Mouse (Mus musculus) heart, embryonic 15.5 days (tissue): ENCODE results near the gene Pik3r5. TPM values are rescaled to one million over a fixed set of nuclear protein-coding genes. Genes with fewer than 3 reads are reported as not detected.
A peak's percentile ranks its signal among the peaks of the same experiment; 100 is the strongest.

Experiments
- ATAC-seq: fragments of 200-750 bp; cut with Nextera tagmentation; replicated peaks from 2 replicates; pipeline ENCODE4 v1.8.0; 2017; ENCODE audit warnings: low read depth, moderate TSS enrichment; ENCODE audit not compliant: insufficient number of reproducible peaks, insufficient read depth, low FRiP score
- H3K27ac ChIP-seq: fragments of 300-500 bp; sonication (generic); 2 replicates; pipeline ENCODE4 v1.5.1; 2015; ENCODE audit warnings: mild to moderate bottlenecking, inconsistent platforms
- H3K27me3 ChIP-seq: fragments of 300-500 bp; sonication (generic); 2 replicates; pipeline ENCODE4 v1.6.1; 2015; ENCODE audit warnings: inconsistent platforms
- H3K36me3 ChIP-seq: fragments of 300-500 bp; sonication (generic); 2 replicates; pipeline ENCODE4 v1.6.1; 2015; ENCODE audit warnings: mild to moderate bottlenecking, inconsistent platforms
- H3K4me1 ChIP-seq: fragments of 300-500 bp; sonication (generic); replicated peaks from 2 replicates; pipeline ENCODE4 v1.6.1; 2015; ENCODE audit warnings: inconsistent platforms
- H3K4me2 ChIP-seq: fragments of 300-500 bp; sonication (generic); 2 replicates; pipeline ENCODE4 v1.6.1; 2015; ENCODE audit warnings: inconsistent platforms, mild to moderate bottlenecking, moderate library complexity
- H3K4me3 ChIP-seq: fragments of 300-500 bp; sonication (generic); 2 replicates; pipeline ENCODE4 v1.5.1; 2015; ENCODE audit warnings: mild to moderate bottlenecking, inconsistent platforms
- H3K9ac ChIP-seq: fragments of 300-500 bp; sonication (generic); 2 replicates; pipeline ENCODE4 v1.6.1; 2015; ENCODE audit warnings: mild to moderate bottlenecking, inconsistent platforms
- H3K9me3 ChIP-seq: fragments of 300-500 bp; sonication (generic); replicated peaks from 2 replicates; pipeline ENCODE4 v1.6.1; 2016; ENCODE audit warnings: inconsistent platforms
- WGBS: fragments of 180-500 bp; shearing (Covaris S2); methylation state at CpG from one replicate; pipeline ENCODE4 v1.1.7; 2015; ENCODE audit warnings: mixed read lengths; 5-methylcytosine and 5-hydroxymethylcytosine counted together
- polyA plus RNA-seq: library from polyadenylated mRNA; unstranded; fragments of >200 nt; fragmentation: Nextera tagmentation; extraction: Ambion mirVana; gene quantifications from 2 replicates; pipeline ENCODE4 v1.2.1, GENCODE M21; 2015

The Pik3r5 gene
- polyA plus RNA-seq, 1 experiment from 2014 or later = 0.68 TPM

GRCm38 (mm10) chr11:68472162-68472849, 40.4 kb downstream of the Pik3r5 start:
- no peaks in the 10 kb centered on the region for H3K36me3 ChIP-seq
- H3K27me3 ChIP-seq = peaks cover 9% of the 10 kb centered on the region; the same call in 1 of the 2 replicates
- H3K4me2 ChIP-seq = no peak overlapping the region
- no peak overlapping the region for H3K27ac ChIP-seq
- no peak for ATAC-seq
- H3K9me3 ChIP-seq = no peaks in the 10 kb centered on the region
- WGBS = 72% methylated on average over 5 of the region's 5 CpGs
- H3K4me3 ChIP-seq = no peak overlapping the region
- peaks cover 1% of the 10 kb centered on the region for H3K4me1 ChIP-seq
- H3K9ac ChIP-seq = no peak overlapping the region

DNA sequence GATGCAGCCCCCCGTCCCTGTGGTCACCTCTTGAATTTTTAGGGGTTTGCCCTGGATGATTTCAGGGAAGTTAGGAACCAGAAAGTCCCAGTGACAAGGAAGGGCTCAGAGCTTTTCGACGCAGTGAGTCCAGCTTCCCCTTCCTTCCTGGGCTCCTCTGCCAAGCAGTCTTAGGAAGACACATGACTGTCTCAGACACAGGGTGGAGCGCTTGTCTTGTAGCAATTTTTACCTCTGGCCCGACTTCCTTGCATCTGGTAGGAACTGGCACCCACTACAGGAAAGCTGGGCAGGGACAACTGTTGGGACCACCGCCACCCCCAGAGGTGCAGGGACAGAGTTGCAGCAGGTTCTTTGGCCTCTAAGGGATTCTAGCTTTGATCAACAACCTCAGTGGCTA, 42.7 kb downstream of the Pik3r5 start:
- ATAC-seq = no peak

GRCm38 (mm10) chr11:68475676-68476075, 43.8 kb downstream of the Pik3r5 start:
- Histone ChIP-seq H3K27me3 (peaks cover 9% of the 10 kb centered on the region; the same call in 1 of the 2 replicates), H3K4me3 (no peak overlapping the region), H3K36me3 (no peaks in the 10 kb centered on the region), H3K4me1 (peaks cover 19% of the 10 kb centered on the region), H3K9me3 (no peaks in the 10 kb centered on the region), H3K27ac (no peak overlapping the region), H3K4me2 (no peak overlapping the region), H3K9ac (no peak overlapping the region)
- no peak for ATAC-seq
- 76% methylated on average over 7 of the region's 7 CpGs for WGBS

More for the DNA sequence above, 42.7 kb downstream of the Pik3r5 start:
- no peak overlapping the region for H3K4me3 ChIP-seq
- H3K4me2 ChIP-seq = no peak overlapping the region
- no peaks in the 10 kb centered on the region for H3K9me3 ChIP-seq
- H3K36me3 ChIP-seq = no peaks in the 10 kb centered on the region
- H3K27me3 ChIP-seq = peaks cover 9% of the 10 kb centered on the region; the same call in 1 of the 2 replicates
- WGBS = 71% methylated on average over 6 of the region's 6 CpGs
- no peak overlapping the region for H3K9ac ChIP-seq
- H3K4me1 ChIP-seq = peaks cover 19% of the 10 kb centered on the region
- H3K27ac ChIP-seq = no peak overlapping the region

DNA sequence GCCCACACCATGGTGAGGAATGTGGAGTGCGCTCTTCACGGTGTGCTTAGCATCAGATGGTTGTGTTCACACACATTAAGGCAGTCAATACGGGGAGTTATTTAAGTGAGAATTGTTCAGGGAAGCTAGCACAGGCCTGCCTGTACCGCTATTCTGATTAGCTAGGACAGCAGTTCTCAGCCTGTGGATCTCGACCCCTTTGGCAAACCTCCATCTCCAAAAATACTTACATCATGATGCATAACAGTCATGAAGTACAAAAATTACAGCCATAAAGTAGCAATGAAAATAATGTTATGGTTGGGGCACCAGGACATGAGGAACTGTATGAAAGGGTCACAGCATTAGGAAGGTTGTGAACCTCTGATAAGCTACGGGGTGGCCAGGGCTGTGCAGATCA, 45.7 kb downstream of the Pik3r5 start:
- 58% methylated on average over 6 of the region's 6 CpGs for WGBS
- Histone ChIP-seq H3K27ac (peak overlapping the region; percentile 86), H3K9me3 (no peaks in the 10 kb centered on the region), H3K27me3 (peaks cover 9% of the 10 kb centered on the region; the same call in 1 of the 2 replicates), H3K4me2 (no peak overlapping the region), H3K9ac (no peak overlapping the region), H3K4me3 (no peak overlapping the region), H3K4me1 (peaks cover 19% of the 10 kb centered on the region), H3K36me3 (no peaks in the 10 kb centered on the region)
- no peak for ATAC-seq

DNA sequence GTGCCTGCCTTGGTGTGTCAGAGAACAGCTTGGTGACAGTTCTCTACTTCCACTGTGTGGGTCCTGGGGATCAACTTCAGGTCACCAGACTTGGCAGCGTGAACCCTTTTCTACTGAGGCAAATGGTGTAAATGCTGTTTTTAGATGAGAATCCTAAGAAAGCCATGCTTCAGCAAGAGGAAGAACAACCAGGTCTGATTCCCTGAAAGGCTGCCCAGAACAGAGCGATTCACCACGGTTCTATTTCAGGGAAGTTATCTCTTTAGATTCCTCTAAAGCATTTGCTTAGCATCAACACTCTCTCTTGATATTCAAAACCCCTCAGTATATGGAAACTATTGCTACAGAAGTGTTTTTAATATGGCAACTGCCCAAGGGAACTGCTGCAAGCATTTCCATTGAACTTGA, 46.7 kb downstream of the Pik3r5 start:
- no peaks in the 10 kb centered on the region for H3K36me3 ChIP-seq
- WGBS = 29% methylated on average over 3 of the region's 3 CpGs
- 0 out of 2 replicates have a peak overlapping the region, but pooled peaks have one; percentile 4 for H3K4me2 ChIP-seq
- peaks cover 21% of the 10 kb centered on the region for H3K4me1 ChIP-seq
- peaks cover 7% of the 10 kb centered on the region; the same call in 1 of the 2 replicates for H3K27me3 ChIP-seq
- H3K9ac ChIP-seq = no peak overlapping the region
- H3K27ac ChIP-seq = peak overlapping the region; percentile 86
- no peak for ATAC-seq
- no peak overlapping the region for H3K4me3 ChIP-seq
- no peaks in the 10 kb centered on the region for H3K9me3 ChIP-seq

- no peak for ATAC-seq
- no peaks in the 10 kb centered on the region for H3K27me3 ChIP-seq
- no peaks in the 10 kb centered on the region for H3K36me3 ChIP-seq
- no peak overlapping the region for H3K9ac ChIP-seq
- H3K4me1 ChIP-seq = peaks cover 35% of the 10 kb centered on the region
- H3K4me3 ChIP-seq = no peak overlapping the region
- H3K9me3 ChIP-seq = no peaks in the 10 kb centered on the region
- 91% methylated on average over 4 of the region's 4 CpGs for WGBS
- no peak overlapping the region for H3K27ac ChIP-seq
- no peak overlapping the region for H3K4me2 ChIP-seq
Measured at GRCm38 (mm10) chr11:68480660-68481059, 48.7 kb downstream of the Pik3r5 start.

GRCm38 (mm10) chr11:68482001-68482400, 50.1 kb downstream of the Pik3r5 start:
- H3K4me2 ChIP-seq = no peak overlapping the region
- no peak for ATAC-seq
- H3K9me3 ChIP-seq = no peaks in the 10 kb centered on the region
- H3K36me3 ChIP-seq = no peaks in the 10 kb centered on the region
- no peak overlapping the region for H3K27ac ChIP-seq
- no peak overlapping the region for H3K4me3 ChIP-seq
- H3K9ac ChIP-seq = no peak overlapping the region
- no peaks in the 10 kb centered on the region for H3K27me3 ChIP-seq
- H3K4me1 ChIP-seq = peaks cover 37% of the 10 kb centered on the region

- no peak overlapping the region for H3K9ac ChIP-seq
- no peaks in the 10 kb centered on the region for H3K9me3 ChIP-seq
- no peak overlapping the region for H3K4me3 ChIP-seq
- H3K36me3 ChIP-seq = no peaks in the 10 kb centered on the region
- 47% methylated on average over 6 of the region's 6 CpGs for WGBS
- H3K27ac ChIP-seq = no peak overlapping the region
- no peaks in the 10 kb centered on the region for H3K27me3 ChIP-seq
- ATAC-seq = no peak
- H3K4me1 ChIP-seq = peaks cover 30% of the 10 kb centered on the region
- no peak overlapping the region for H3K4me2 ChIP-seq
Measured at GRCm38 (mm10) chr11:68483213-68483612, 51.3 kb downstream of the Pik3r5 start.

GRCm38 (mm10) chr11:68484431-68484830, 52.5 kb downstream of the Pik3r5 start:
- H3K9me3 ChIP-seq = no peaks in the 10 kb centered on the region
- peak overlapping the region; percentile 23 for H3K27ac ChIP-seq
- no peaks in the 10 kb centered on the region for H3K36me3 ChIP-seq
- peaks cover 23% of the 10 kb centered on the region for H3K4me1 ChIP-seq
- no peaks in the 10 kb centered on the region for H3K27me3 ChIP-seq
- H3K4me2 ChIP-seq = no peak overlapping the region
- ATAC-seq = no peak
- H3K9ac ChIP-seq = no peak overlapping the region
- 68% methylated on average over 3 of the region's 3 CpGs for WGBS
- no peak overlapping the region for H3K4me3 ChIP-seq

GRCm38 (mm10) chr11:68485206-68485942, 53.5 kb downstream of the Pik3r5 start:
- H3K36me3 ChIP-seq = no peaks in the 10 kb centered on the region
- H3K9me3 ChIP-seq = no peaks in the 10 kb centered on the region
- H3K4me3 ChIP-seq = no peak overlapping the region
- H3K4me1 ChIP-seq = peaks cover 23% of the 10 kb centered on the region
- no peak overlapping the region for H3K4me2 ChIP-seq
- no peaks in the 10 kb centered on the region for H3K27me3 ChIP-seq
- 0 out of 2 replicates have a peak, but pooled peaks have one; percentile 35 for ATAC-seq
- no peak overlapping the region for H3K27ac ChIP-seq
- WGBS = 29% methylated on average over 8 of the region's 8 CpGs
- H3K9ac ChIP-seq = no peak overlapping the region

GRCm38 (mm10) chr11:68486093-68486492, 54.2 kb downstream of the Pik3r5 start:
- Histone ChIP-seq H3K9ac (no peak overlapping the region), H3K4me3 (no peak overlapping the region), H3K4me1 (peaks cover 23% of the 10 kb centered on the region), H3K4me2 (no peak overlapping the region), H3K27me3 (no peaks in the 10 kb centered on the region), H3K36me3 (no peaks in the 10 kb centered on the region), H3K9me3 (no peaks in the 10 kb centered on the region), H3K27ac (no peak overlapping the region)
- ATAC-seq = no peak
- WGBS = 87% methylated on average over 3 of the region's 3 CpGs
